Comparison of ENCODE assay signal across 10 mouse cellular contexts in genomic region chrX:49309496-49309895, GRCm38 (mm10). TPM values are rescaled to one million over a fixed set of nuclear protein-coding genes. Genes with fewer than 3 reads are reported as not detected.
A peak's percentile ranks its signal among the peaks of the same experiment; 100 is the strongest.
DNase-seq lines count a peak whose midpoint lies in the region; ATAC-seq lines count a peak whose summit lies in the region.
"Had no signal": no experiment of that assay in that cellular context is flagged by ENCODE, and none has a peak within 500 bp of the region (broad histone marks: within the 10 kb centered on the region; RNA-seq: fewer than 3 reads in every experiment).

No protein-coding gene starts in this region.

- peak; percentile 56 for DNase-seq in hindbrain, embryonic 11.5 days (ENCODE audit: low spot score)
- peak; percentile 37 for DNase-seq in right cerebral cortex, postnatal 4 days
- DNase-seq in right cerebral cortex, postnatal 36 days (ENCODE audit: low spot score in 2 of 2) = no peak
- peak; percentile 7 for DNase-seq in embryo, embryonic 9.5 days (ENCODE audit: extremely low spot score)
- peak; percentile 14 for DNase-seq in thymus, postnatal 10 days (ENCODE audit: low spot score in 2 of 2)
- no peak for DNase-seq in yolk sac, embryonic 10.5 days (ENCODE audit: low spot score)
- DNase-seq in urinary bladder, adult 2 months (ENCODE audit: low spot score) = no peak

- H3K4me3 ChIP-seq in hindbrain, embryonic 11.5 days (ENCODE audit: low read depth, low read length) = no peak overlapping the region
- no peak overlapping the region for H3K4me3 ChIP-seq in hindbrain, embryonic 13.5 days
- H3K4me3 ChIP-seq: hindbrain, embryonic 15.5 days; megakaryocyte, embryonic 14.5 days had no signal

- no peaks in the 10 kb centered on the region for H3K27me3 ChIP-seq in hindbrain, embryonic 11.5 days (ENCODE audit: control insufficient read depth, insufficient read depth, low read length)
- no peaks in the 10 kb centered on the region for H3K27me3 ChIP-seq in hindbrain, embryonic 13.5 days
- H3K27me3 ChIP-seq: hindbrain, embryonic 15.5 days had no signal

- no peaks in the 10 kb centered on the region for H3K9me3 ChIP-seq in hindbrain, embryonic 11.5 days (ENCODE audit: control insufficient read depth, low read length)
- no peaks in the 10 kb centered on the region for H3K9me3 ChIP-seq in hindbrain, embryonic 13.5 days
- H3K9me3 ChIP-seq: hindbrain, embryonic 15.5 days had no signal

- H3K27ac ChIP-seq in hindbrain, embryonic 11.5 days (ENCODE audit: low read depth, low read length) = no peak overlapping the region
- H3K27ac ChIP-seq in hindbrain, embryonic 13.5 days = no peak overlapping the region
- H3K27ac ChIP-seq: hindbrain, embryonic 15.5 days had no signal

- no peak overlapping the region for H3K9ac ChIP-seq in hindbrain, embryonic 11.5 days (ENCODE audit: low read depth, low read length)
- H3K9ac ChIP-seq in hindbrain, embryonic 13.5 days = no peak overlapping the region
- H3K9ac ChIP-seq: hindbrain, embryonic 15.5 days had no signal

- H3K4me2 ChIP-seq in hindbrain, embryonic 11.5 days (replicated peaks; ENCODE audit: low read depth, low read length) = no peak overlapping the region
- no peak overlapping the region for H3K4me2 ChIP-seq in hindbrain, embryonic 13.5 days
- H3K4me2 ChIP-seq: hindbrain, embryonic 15.5 days had no signal

- no peaks in the 10 kb centered on the region for H3K4me1 ChIP-seq in hindbrain, embryonic 11.5 days (replicated peaks; ENCODE audit: control insufficient read depth, insufficient read depth, low read length)
- H3K4me1 ChIP-seq in hindbrain, embryonic 13.5 days (replicated peaks) = no peaks in the 10 kb centered on the region
- H3K4me1 ChIP-seq: hindbrain, embryonic 15.5 days; megakaryocyte, embryonic 14.5 days had no signal

- WGBS in hindbrain, embryonic 11.5 days = 37% methylated on average over 1 of the region's 1 CpGs
- 46% methylated on average over 1 of the region's 1 CpGs for WGBS in hindbrain, embryonic 13.5 days

- ATAC-seq in hindbrain, embryonic 11.5 days (ENCODE audit: low FRiP score) = no peak
- no peak for ATAC-seq in hindbrain, embryonic 13.5 days (ENCODE audit: low FRiP score)

- no peaks in the 10 kb centered on the region for H3K36me3 ChIP-seq in hindbrain, embryonic 11.5 days (ENCODE audit: control insufficient read depth, insufficient read depth, low read length)
- no peaks in the 10 kb centered on the region for H3K36me3 ChIP-seq in hindbrain, embryonic 13.5 days
- H3K36me3 ChIP-seq: hindbrain, embryonic 15.5 days had no signal

RNA-seq across cellular contexts. Expression of gene Enox2, which starts 21.4 kb away (rescaled TPM):
- polyA plus RNA-seq in hindbrain, embryonic 11.5 days (2014; fragmentation: Nextera tagmentation; extraction: Ambion mirVana) = 16.4 and 16.5 TPM in 2 replicates
- polyA plus RNA-seq in hindbrain, embryonic 13.5 days (2015; fragmentation: Nextera tagmentation; extraction: Ambion mirVana) = 9.7 and 12.5 TPM in 2 replicates
- polyA plus RNA-seq in urinary bladder, adult 2 months (2012; rRNA removed) = 9.5 and 10.0 TPM in 2 replicates

Comparison
In these comparisons a context has a peak if more than half of its experiments do, and no peak if none do; other contexts are left out.
1. DNase-seq: peak in hindbrain, embryonic 11.5 days (single experiment), right cerebral cortex, postnatal 4 days (single experiment), embryo, embryonic 9.5 days (single experiment) and thymus, postnatal 10 days (2 of 2); none in right cerebral cortex, postnatal 36 days (0 of 2), yolk sac, embryonic 10.5 days (single experiment) and urinary bladder, adult 2 months (single experiment).